Mouse (Mus musculus) cerebellum, postnatal 14 days (tissue): Measurements from ENCODE around the gene Reps1.
A peak's percentile ranks its signal among the peaks of the same experiment; 100 is the strongest.

ENCODE experiments used
- DNase-seq, 2 experiments: peaks; one replicate each; pipeline ENCODE4 v3.0.0; 2021; ENCODE audit warnings: mixed read lengths in 2 of 2

Gene Reps1

DNA sequence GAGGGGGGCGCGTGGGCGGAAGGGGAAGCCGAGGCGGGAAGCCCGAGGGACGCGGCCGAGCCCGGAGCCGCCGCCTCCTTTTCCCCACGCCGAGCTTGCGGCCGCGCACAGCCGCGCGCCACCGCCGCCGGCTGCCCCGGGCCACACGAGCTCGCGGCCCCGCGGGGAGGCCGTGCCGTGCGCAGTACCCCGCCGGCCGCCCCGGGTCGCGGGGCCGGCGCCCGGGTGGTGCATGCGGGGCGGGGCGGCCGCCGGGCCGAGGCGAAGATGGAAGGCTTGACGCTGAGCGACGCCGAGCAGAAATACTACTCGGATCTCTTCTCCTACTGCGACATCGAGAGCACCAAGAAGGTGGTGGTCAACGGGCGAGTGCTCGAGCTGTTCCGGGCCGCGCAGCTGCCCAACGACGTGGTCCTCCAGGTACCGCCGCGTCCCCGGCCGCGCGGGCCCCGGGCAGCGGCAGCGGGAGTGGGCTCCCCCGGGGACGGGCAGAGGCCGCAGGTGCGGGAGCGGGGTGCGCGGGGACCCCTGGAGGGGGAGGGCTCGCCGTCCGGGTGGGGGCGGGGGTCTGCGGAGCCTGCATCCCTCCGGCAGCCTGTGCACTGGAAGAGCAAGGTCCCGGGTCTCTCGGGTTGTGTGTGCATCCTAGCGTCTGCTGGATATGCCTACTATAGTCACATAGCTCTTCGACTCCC lies at the start of gene Reps1:
TSS of gene Reps1 (plus strand) at position 166 of the 695 bp plus-strand sequence.
- DNase-seq = peak; percentile 52 to 62

DNA sequence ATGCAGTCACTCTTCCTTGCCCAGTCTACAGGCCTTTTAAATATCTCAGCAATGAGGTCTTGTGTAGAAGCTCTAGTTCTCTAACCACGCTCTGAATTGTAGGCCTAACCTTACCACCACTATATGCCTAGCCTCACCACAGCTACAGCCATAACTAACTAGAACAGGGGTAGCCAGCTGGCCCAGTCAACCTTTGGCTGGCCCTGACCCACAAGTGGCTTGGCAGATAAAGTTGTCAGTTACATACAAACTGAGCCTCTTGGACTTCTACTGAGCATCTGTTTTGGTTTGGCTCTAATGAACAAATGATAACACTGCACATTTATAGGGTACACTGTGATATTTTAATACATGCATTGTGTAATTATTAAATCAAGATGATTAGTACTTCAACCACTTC lies 48.9 kb upstream of the Reps1 start:
- peak in 1 of 2 experiments; percentile 26 for DNase-seq

DNA sequence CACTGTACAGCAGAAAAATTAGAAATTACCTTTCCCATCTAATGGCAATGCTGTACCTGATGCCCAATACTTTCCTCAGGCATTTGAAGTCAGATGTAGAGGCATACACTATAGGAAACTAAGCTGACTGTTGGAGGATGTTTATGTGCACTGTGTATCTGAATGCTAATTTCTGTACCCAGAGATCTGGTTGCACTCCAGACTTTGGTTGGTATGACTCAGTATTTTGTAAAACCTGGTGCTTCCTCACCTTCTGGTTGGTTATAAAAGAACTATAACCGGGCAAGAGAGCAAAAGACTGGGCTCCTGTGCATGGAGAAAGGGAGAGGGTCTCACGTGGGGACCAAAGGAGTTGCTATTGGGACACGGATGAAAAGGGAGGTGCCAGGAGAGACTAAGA lies 48.4 kb upstream of the Reps1 start:
- no peak for DNase-seq

DNA sequence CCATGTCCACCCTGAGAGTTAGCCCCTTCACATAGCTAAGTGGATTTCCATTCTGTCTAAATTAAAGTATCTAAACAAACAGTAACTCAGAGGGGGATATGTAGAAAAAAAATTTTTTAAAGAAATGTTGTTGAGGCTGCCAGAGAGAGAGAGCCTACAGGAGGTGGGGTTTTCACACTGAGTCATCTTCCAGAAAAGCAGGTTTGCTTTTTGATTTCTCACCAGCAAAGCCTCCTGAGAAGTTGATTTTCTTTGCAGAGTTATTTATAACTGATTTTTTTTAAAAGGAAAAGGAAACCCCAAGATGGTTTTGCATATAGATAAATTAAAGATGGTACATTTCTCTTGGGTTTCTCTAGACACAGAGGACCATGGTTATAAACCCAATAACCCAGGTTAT lies 47.5 kb upstream of the Reps1 start:
- no peak for DNase-seq

DNA sequence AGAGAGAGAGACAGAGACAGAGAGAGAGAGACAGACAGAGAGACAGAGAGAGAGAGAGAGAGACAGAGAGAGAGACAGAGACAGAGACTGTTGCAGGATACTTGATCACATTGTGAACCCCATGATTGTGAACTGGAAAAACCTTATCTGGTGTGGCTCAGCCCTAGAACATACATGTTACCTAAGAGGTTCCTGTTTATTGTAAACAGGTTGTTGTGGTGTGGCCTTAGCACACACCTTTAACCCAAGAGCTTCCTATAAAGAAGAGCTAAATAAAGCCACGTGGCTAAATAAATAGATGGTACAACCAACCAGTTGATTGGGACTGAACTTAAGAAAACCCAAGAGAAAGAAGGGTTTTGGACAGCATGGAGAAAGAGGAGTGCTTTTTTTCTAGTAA lies 45.9 kb upstream of the Reps1 start:
- DNase-seq = no peak

DNA sequence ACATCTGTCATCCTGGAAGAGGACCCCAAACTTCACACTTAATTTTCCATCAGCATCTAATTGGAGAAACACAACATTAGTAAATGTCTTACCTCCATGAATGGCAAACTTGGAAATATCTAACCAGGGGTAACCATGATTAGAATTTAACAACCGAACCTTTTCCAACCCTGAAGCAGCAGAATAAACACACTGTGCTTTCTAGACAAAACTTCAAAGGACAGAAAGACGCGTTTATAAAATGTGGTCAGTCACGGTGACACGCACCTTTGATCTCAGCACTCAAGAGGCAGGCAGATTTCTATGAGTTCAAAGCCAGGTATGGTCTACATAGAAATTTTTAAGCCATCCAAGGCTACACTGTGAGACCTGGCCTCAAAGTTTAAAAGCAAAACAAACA lies 43.9 kb upstream of the Reps1 start:
- no peak for DNase-seq

DNA sequence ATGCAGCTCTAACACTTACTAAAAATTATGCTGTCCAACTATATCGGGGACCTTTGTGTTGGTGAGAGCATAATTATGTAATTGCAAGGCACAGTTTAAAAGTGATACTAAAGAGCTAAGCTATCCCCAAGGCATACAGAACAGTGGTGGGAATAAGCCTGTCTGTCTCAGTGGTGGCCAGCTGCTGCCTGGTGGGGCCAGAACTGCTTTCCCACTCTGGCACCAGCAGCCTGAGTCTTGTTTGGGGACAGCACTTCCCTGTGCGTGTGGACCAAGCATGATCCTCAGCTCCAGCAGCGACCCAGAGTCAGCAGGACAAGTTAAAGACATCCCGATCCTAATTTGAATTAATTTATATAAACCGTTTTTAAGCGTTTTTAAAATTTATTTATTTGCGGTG lies 35.2 kb upstream of the Reps1 start:
- DNase-seq = no peak

DNA sequence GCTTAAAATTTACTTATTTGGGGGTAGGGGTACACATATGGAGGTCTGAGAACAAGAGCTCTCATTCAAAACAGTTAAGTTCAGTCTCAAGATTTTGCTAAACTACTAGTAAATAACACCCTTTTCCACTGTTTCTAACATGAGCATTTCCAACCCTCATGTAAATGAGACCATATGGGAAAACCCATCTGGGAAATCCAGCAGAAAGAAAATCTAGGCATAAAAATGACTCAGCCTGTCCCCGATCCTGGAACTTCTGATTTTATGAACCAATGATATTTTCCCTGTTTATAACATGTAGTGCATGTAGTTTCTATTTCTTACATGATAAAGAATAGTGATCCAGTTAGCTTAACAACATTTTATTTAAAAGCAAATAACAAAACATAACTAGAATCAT lies 34.8 kb upstream of the Reps1 start:
- DNase-seq = no peak

DNA sequence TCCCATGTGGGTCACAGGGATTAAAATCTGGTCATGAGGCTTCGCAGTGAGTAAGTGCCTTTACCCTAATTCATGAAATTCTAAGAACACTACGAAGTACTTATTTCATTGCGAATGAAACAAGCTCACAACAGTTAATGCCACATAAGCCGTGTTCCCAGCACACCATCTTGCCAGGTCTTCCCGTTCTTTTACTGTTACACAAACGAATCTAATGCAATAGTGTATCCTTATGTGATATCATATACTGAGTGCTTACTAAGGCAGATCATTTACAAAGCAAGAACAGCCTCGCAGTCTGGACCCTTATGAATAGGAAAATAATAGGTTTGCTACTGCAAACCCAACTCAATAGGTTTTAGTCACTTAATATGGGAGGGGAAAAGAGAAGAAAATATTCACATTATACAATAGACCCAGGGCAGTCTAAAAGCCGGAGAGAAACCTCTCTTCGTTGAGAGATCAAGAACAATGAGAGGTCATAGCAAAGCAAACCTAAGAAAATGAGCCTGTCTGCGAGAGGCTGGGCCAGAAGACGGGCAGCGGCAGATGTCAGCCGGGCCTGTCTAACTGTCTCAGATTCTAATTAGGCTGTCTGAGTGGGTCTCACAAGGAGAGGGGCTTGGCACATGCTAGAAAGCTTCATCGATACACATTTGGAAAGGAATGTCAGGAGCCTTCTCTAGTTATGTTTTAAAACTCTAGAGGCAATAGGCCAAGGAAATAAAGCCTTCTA lies 33.9 kb upstream of the Reps1 start:
- peak; percentile 15 to 17 for DNase-seq

DNA sequence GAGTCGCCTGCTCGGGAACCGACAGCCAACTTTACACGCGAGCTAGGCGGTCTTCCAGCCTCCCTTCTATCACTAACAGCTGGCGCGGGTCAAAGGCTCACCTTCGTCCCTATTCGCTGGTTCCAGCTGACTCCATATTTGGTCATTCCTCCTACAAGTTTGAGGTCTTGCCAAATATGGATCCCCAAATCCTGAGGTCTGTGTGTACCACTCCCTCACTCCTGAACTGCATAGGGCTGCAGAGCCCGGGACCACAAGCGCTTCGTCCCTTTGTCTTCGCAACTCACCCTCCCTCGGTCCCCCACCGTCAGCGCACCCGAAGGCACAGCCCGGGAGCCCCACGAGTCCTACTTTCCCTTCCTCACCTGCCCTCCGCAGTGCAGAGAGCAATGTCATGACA lies 33.3 kb upstream of the Reps1 start:
- peak; percentile 54 to 64 for DNase-seq

DNA sequence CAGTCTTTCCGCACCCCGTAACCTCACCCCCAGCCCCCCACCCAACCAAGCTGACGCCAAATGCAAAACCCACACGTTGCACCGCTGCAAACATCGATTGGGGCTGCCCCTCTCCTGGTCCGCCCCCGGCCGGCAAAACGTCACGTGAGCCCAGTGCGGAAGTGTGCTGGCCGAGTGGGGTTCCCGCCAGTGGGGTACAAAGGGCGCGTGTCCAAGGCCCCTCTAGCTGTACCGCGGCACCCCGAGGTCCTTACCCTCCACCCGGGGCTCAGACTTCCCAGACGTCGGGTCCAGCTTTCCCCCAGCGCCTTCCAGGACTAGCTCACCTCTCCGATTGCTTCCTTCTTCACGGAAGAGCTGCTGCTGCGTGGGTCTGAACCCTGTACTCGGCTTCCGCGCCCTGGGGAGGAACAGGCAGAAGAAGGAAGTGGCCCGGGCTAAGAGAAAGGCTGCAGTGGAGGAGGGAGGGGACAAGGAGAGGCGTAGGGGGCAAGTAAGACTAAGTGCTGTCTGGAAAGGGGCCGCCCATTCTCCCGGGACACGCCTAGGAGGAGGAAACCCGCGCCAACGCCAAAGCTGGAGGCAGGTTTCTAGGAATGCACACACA lies 32.8 kb upstream of the Reps1 start, which contains the start of gene Abracl:
TSS of gene Abracl (minus strand) at position 548 of the 607 bp plus-strand sequence.
- DNase-seq = peak; percentile 62 to 71

DNA sequence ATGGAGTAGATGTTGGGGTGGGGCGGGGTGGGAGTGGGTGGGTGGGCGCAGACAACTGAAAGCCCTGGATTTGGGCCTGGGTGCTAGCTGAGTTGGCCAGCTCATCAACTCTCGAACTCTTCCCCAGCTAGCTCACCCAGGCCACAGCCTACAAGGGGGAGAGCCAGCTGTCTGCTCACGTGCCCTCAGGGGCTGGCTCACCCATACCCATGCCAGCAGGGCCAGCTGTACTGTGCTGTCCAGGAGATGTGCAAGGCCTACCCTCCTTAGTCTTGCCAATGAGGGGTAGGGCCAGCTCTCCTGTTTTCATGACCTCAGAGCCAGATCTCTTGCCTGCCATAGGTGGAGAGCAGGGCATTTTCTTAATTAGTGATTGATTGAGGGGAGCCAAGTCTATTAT lies 21.3 kb upstream of the Reps1 start:
- no peak for DNase-seq

DNA sequence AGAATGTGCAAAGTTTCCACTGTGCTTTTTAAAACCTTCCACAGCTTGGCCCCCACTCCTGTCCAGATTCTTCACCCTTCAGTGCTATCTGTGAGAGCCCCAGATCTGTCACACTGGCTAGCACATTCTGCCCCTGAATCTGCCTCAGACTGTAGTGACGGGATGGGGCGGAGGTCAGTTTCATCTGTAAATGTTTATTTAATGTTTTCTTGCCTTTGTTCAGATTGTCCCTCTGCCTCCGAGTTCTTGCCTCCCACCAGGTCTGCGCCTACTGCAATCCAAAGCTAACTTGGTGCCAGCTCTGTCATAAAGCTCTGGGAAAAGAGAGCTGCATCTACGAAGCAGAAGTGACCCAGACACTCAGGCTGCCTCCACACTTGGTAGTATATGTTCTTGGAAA lies 18.8 kb upstream of the Reps1 start:
- no peak for DNase-seq

DNA sequence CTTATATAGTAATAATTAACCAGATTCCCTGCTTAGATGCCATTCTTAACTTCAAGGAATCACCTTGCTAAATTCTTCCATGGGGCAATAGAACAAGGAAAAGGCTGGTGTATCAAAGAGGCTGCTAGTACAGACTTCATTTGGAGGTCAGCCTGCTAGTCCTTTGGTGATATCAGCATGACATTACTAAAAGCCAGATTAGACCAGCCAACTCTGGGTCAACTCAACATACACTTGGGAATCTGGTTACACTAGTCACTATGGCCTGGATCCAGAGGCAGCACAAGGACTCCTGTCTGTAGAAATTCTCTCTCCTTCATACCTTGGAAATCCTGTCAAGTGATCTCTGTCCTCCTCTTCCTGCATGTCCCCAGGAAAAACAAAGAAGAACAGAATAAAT lies 9.3 kb upstream of the Reps1 start:
- DNase-seq = no peak

DNA sequence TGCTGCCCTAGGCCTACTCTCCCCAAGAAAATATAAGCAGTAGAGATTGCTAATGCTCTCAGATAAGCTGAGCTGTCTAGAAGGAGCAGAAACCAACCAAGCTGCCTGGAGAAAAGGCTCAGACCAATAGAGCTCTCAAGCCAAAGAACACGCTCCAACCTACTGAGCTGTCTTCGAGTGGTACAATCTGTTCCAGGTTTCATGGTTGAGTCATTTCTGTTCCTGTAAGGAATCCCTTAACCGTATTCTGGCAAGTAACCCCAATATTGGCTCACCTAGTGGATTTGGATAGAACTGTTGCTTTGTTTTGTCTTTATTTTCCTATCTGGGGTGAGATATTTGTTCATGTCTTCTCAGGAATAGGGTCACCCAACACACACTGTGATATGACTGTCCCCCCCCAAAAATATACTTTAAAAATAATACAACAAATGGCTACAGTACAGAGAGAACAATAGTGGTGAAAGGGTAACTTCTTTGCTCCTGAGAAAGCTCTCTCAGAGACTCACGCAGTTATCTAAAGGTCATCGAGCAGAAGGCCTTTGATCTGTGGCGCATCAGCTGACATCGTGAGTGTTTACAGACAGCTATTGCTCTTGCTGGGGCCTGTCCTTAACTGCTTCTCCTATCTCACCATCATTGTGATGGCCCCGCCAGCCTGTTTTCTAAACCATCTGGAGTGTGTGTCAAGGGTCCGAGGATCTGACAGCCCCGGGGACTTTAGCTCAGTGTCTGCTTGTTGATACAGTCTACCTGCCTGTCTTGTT lies 8.1 kb upstream of the Reps1 start:
- DNase-seq = no peak

DNA sequence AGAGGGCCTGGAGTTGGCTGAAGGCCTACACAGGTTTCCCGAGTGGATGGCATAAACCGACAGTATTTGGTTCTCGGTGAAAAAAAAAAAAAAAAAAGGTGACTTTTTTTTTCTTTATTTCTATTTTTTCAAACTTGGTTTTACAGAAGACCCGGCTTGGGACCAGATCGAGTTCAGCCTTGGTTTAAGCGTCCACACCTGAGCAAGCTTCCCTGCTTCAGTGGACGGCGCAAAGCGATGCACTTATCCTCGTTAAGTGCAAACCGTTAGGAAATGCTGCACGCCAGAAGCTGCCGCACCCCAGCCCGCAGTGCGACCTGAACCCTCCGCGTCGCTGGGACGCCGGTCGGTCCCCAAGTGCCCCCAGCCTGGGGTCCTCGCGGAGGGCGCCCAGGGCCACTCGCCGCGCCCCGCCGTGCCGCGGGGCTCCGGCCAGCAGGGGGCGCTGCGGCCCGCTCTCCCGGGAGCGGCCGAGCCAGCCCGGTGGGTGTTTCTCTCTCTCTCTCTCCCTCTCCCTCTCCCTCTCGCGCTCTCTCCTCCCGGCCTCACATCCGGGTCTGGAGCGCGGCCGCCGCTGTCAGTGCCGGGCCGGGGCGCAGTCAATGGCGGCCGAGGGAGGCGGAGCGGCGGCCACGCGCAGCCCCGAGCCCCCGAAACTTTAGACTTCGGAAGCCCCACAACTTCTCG lies 509 bp upstream of the Reps1 start:
- DNase-seq = peak; percentile 88 to 90

DNA sequence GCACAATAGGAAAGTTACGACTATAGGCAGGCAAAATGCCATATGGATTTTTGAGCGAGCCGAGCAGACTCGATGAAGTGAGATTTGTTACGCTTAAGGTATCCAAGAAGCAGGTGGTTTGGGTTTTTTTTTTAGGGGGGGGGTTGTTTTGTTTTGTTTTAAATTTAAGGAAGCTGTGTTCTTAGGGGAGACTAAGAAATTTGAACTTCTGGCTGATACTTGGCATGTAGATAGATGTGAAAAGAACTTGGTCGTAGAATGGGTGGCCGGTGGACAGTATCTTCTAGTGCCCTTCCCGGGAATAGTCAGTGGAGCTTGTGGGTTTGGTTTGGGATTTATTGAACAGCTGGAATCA lies 707 bp downstream of the Reps1 start:
- DNase-seq = peak in 1 of 2 experiments; percentile 25

DNA sequence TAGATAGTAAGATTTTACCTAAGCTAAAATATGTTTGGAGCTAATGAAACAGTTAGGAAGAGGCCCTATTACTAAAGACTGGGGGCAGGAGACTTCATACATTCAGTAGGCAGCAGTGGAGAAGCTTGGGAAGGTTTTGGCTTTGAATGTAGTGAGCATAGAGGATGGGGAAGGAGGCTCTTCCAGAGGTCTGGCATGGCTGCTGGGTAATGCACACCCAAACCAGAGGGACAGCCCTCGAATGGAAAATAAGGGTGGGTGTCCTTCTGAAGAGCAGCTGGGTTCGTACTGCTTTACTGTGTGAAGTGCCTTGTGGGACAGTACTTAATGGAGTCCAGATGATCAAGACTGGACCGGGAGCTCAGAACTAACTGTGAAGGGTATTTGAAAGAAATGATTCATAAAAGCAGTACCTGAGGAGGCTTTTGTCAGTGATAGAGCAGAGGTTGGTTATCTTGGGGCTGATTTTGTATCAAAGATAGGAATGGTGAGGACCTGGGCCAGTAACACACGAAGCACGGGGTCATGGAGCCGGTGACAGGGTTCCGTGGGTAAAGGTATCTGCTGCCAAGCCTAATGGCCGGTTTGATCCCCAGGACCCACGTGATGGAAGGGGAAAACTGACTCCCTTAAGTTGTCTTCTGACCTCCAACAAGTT lies 3.1 kb downstream of the Reps1 start:
- no peak for DNase-seq

DNA sequence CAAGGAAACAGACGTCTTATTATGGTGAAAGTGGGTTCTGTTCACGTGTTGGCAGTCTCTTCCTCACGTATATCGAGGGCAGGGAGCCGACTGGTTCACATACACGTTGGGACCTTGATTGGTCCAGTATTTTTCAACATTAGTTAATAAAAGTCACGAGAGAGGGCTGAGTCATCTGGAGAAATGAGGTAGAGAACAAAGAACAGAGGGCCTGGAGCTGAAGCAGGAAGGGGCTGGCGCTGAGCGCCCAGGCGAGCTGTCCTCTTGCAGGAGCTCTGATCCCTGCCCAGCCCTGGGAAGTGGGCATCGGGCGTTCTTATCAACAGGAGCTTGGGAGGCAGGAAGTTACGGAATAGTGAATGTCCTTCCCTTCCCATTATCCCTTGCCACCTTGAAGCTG lies 4.1 kb downstream of the Reps1 start:
- DNase-seq = no peak

DNA sequence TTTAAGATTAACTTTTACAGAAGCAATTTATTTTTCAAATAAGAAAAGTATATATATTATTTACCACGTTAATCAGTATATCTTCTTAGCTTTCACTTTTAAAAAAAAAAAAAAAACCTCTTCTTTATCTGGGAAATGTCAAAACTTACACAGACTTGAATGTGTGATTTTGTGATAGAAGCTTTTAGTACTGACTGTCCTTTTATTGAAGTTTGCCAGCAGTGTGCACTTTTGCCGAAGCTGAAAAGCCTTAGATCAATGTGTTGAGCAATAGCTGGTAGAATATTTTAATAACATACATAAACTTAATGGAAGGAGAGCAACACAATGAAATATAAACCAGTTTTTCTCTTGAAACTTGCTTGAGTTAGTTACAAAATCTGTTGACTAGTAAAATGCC lies 5.1 kb downstream of the Reps1 start:
- DNase-seq = no peak

DNA sequence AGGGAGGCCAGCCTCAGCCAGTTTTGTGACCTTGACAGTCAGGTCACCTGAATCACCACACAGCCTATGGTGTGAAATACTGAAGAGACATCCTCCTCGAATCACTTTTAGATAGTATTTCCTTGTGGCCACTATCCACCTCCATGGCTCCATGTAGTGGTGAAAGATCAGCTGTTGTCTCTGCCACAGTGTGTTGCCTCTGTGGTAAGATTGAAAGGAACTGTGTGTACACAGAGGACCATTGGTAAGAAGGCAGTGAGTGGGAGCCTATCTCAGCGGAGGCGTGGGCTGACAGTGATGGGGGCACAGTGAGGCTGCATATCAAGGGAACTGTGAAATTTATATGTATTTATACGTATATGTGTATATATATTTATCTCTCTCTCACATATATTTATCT lies 5.9 kb downstream of the Reps1 start:
- DNase-seq = no peak

DNA sequence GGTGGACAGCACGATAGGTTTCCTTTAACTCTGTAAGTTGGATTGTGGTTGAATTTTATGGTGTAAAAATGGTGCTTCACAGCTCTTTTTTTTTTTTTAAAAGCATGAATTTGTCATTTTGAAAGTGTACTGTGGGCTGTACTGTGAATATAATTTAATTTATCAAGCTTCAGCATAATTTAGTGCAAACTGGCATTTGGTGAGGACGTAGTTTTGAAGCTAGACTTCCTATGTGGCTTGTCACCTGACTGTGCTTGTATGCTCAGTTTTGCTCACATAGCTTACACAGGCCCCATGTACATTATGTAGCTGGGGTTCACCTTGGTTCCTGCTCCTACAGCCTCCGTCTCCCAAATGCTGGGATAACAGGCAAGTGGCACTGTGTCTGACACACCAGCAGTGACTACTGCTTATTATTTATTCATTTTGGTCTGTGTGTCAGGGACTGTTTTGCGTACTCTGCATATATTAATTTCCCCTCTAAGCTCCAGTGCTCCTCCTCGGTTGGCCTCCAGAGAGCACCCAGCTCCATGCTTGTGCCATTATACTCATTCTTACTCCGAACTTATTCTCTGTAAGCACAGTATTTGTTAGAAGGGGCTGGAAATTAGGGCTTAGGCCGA lies 9.1 kb downstream of the Reps1 start:
- no peak for DNase-seq
